Mouse (Mus musculus) macrophage (primary cell): ENCODE results near the gene Txndc2. TPM values are rescaled to one million over a fixed set of nuclear protein-coding genes. Genes with fewer than 3 reads are reported as not detected.

Source experiments
- H3K27ac ChIP-seq: fragments of 350-480 bp; formaldehyde crosslinking; 2 replicates; pipeline ENCODE4 v1.9.0; 2021
- H3K36me3 ChIP-seq: fragments of 350-480 bp; formaldehyde crosslinking; 2 replicates; pipeline ENCODE4 v1.9.0; 2021; ENCODE audit errors: inconsistent target
- H3K4me3 ChIP-seq: fragments of 350-480 bp; formaldehyde crosslinking; 2 replicates; pipeline ENCODE4 v1.9.0; 2021; ENCODE audit errors: inconsistent target
- H3K79me2 ChIP-seq: fragments of 350-480 bp; formaldehyde crosslinking; 2 replicates; pipeline ENCODE4 v1.9.0; 2021; ENCODE audit errors: inconsistent target
- WGBS: methylation state at CpG from one replicate; pipeline ENCODE4 v1.1.7; 2026; ENCODE audit warnings: inconsistent platforms; ENCODE audit not compliant: missing documents; 5-methylcytosine and 5-hydroxymethylcytosine counted together
- polyA plus RNA-seq: library from polyadenylated mRNA; stranded (reverse); fragments of 250-400 nt; gene quantifications from 3 replicates; pipeline ENCODE4 v1.2.4, GENCODE M21; 2018; ENCODE audit warnings: inconsistent platforms

The Txndc2 gene
- polyA plus RNA-seq, 1 experiment from 2014 or later, result 0.10 TPM

DNA sequence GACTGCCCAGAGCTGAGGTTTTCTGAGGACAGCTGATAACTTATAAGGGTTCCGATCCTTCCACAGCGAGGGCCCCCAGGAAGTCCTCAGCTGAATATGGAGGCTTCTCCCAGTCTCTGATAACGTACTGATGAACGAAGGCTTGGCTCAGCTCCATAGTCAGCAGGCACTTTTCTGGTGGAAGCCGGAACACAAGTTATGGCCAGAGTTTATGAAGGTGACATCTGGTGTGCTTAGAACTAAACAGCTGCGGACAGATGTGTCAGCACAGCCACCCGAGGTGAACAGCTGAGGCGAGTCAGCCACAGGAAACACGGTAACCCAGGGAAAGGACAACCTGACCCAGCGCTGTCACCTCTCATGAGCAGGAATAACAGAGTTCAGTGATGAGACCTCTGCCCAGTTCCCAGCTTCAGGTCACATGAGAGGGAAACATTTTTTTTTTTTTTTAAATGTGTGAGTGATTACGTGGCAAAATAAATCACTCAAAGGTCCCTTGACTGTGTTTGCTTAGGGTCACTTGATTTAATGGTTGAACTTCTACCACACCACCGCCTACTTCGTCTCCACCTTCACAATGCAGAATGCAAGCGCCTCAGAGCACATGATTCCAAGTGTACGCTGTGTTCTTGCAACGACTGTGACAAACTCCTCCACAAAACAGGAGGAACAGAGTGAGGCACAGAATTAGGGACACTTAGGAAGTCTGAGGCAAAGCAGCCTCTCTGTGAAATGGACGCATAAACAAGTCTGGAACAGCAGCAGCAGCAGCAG lies 24.6 kb upstream of the Txndc2 start:
- peaks cover 16% of the 10 kb centered on the region; the same call in 1 of the 2 replicates for H3K36me3 ChIP-seq
- H3K4me3 ChIP-seq, result no peak overlapping the region
- H3K79me2 ChIP-seq, result peaks cover 27% of the 10 kb centered on the region; the same call in 1 of the 2 replicates
- H3K27ac ChIP-seq, result no peak overlapping the region
- 91% methylated on average over 16 of the region's 17 CpGs for WGBS

- 88% methylated on average over 12 of the region's 12 CpGs for WGBS
- no peak overlapping the region for H3K4me3 ChIP-seq
- peaks cover 27% of the 10 kb centered on the region; the same call in 1 of the 2 replicates for H3K79me2 ChIP-seq
- H3K36me3 ChIP-seq, result peaks cover 16% of the 10 kb centered on the region; the same call in 1 of the 2 replicates
- no peak overlapping the region for H3K27ac ChIP-seq
Measured at GRCm38 (mm10) chr17:65665786-65666387, 23.9 kb upstream of the Txndc2 start.

DNA sequence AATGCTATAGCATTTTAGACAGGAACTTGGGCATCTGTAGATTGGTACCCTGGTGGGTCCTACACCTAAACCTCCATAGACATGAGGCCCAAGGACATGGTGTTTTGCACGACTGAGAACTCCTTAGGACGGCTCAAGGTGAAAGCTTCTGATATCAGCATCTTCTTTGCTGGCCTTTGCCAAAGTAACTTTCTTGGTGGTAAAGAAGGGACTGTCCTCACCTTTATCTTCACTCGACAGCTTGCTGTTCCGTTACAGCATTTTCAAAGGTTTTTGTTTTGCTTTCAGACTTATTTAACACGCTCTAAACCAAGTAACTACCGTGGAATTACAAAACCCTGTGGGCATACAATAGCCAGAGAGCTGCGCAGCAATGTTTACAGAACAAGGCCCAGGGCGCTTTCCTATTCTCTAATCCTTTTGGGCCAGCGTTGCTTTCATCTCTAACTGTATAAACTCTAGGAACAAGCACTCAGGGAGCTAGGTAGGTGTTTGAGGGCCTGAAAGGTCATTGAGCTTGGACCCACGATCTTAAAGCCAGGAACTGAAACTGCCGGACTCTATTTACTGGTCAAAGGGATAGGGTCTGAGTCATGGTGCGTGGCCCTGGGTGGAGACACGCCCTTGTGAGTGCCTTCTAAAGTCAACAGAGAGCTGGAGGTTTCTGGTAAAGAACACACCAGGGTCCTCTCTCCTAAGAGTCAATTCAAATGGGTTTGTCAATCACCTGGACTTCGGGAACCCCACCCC lies 21.5 kb upstream of the Txndc2 start:
- H3K4me3 ChIP-seq, result no peak overlapping the region
- peaks cover 16% of the 10 kb centered on the region; the same call in 1 of the 2 replicates for H3K36me3 ChIP-seq
- H3K79me2 ChIP-seq, result peaks cover 38% of the 10 kb centered on the region; the same call in 1 of the 2 replicates
- H3K27ac ChIP-seq, result peak overlapping the region; percentile 60
- WGBS, result 70% methylated on average over 14 of the region's 14 CpGs

GRCm38 (mm10) chr17:65662662-65663061 lies 20.7 kb upstream of the Txndc2 start:
- peak overlapping the region; percentile 60 for H3K27ac ChIP-seq
- 81% methylated on average over 3 of the region's 3 CpGs for WGBS
- H3K36me3 ChIP-seq, result peaks cover 13% of the 10 kb centered on the region; the same call in 1 of the 2 replicates
- no peak overlapping the region for H3K4me3 ChIP-seq
- H3K79me2 ChIP-seq, result peaks cover 38% of the 10 kb centered on the region; the same call in 1 of the 2 replicates

DNA sequence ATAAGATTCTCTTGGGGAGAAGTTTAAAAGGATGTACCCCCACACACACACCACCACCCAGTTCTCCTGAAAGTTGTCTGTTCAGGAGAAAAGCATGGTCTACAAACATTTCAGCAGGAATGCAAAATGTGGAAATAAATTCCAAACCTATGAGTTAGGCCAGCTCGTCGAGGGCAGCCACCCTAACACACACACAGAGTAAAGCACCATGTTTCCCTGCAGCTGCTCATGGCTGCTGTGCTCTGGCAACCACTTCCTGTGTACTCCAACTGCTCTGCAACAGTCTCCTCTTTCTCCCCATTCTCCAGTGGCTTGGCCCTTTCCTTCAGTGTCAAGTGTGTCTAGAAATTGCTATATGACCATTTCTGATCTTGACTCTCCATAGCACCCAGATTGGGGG lies 16.4 kb upstream of the Txndc2 start:
- Histone ChIP-seq H3K27ac (no peak overlapping the region), H3K79me2 (peaks cover 19% of the 10 kb centered on the region; the same call in 1 of the 2 replicates), H3K4me3 (no peak overlapping the region), H3K36me3 (peaks cover 19% of the 10 kb centered on the region)
- 17% methylated on average over 2 of the region's 2 CpGs for WGBS

DNA sequence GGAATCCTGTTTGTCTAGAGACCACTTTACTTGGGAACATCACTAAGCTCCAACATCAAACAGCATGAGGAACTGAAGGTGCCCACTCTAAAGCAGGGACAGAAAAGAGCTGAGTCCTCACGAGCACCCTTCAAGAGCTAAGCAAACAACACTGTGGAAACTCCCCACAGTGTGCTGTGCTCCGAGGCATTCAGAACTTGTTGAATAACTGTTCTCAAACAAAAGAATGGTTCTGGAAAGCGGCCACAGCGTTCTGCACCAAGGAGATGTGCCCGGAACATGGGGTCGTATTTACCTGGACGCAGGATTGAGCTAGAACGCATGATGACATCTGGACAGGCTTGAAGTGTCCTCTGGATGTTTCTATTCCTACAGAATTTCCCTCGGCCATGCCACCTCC lies 16.0 kb upstream of the Txndc2 start:
- Histone ChIP-seq H3K27ac (no peak overlapping the region), H3K36me3 (peaks cover 24% of the 10 kb centered on the region), H3K79me2 (peaks cover 17% of the 10 kb centered on the region; the same call in 1 of the 2 replicates), H3K4me3 (no peak overlapping the region)
- 96% methylated on average over 9 of the region's 9 CpGs for WGBS

GRCm38 (mm10) chr17:65656731-65657130 lies 14.8 kb upstream of the Txndc2 start:
- peaks cover 36% of the 10 kb centered on the region for H3K36me3 ChIP-seq
- H3K27ac ChIP-seq, result no peak overlapping the region
- WGBS, result 83% methylated on average over 5 of the region's 6 CpGs
- H3K79me2 ChIP-seq, result peaks cover 11% of the 10 kb centered on the region; the same call in 1 of the 2 replicates
- no peak overlapping the region for H3K4me3 ChIP-seq

DNA sequence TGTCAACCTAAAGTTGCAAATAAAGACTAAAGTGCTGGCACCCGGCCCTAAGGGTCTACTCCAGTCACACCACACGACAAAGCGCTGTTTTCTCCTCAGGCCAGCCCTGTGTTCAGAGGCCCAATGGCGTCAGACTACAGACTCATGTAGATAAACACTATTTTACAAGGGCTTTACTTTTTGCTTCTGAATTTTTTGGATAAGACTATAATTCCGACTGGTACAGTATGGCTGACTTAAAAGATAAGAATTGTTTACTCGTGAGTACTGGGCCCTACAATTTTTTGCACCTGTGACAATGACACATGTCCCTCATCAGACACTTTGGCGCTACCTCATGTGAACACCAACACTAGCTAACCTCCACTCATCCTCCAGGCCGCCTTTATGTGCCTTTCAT lies 14.1 kb upstream of the Txndc2 start:
- peaks cover 11% of the 10 kb centered on the region; the same call in 1 of the 2 replicates for H3K79me2 ChIP-seq
- peaks cover 43% of the 10 kb centered on the region for H3K36me3 ChIP-seq
- 91% methylated on average over 8 of the region's 8 CpGs for WGBS
- no peak overlapping the region for H3K27ac ChIP-seq
- H3K4me3 ChIP-seq, result no peak overlapping the region

DNA sequence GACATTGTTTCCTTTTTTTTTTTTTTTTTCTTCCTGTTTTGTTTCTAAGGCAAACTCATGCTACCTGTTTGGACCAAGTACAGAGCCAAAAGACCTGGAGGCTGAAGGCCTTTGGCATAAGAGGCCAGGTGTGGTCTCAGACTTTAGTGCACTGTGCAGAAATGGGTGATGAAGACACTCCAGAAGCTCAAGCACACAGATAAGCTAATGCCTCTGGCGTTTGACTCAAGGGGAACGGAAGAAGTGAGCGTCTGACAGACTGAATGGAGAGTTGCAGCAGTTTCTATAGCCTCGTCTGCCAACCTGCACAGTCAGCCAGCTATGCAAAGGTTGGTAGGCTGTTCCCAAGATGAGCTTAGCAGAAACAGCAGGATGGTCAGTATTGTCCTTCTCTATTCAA lies 13.6 kb upstream of the Txndc2 start:
- Histone ChIP-seq H3K27ac (no peak overlapping the region), H3K79me2 (peaks cover 11% of the 10 kb centered on the region; the same call in 1 of the 2 replicates), H3K4me3 (no peak overlapping the region), H3K36me3 (peaks cover 43% of the 10 kb centered on the region)
- WGBS, result 84% methylated on average over 4 of the region's 4 CpGs

- no peaks in the 10 kb centered on the region for H3K79me2 ChIP-seq
- H3K4me3 ChIP-seq, result no peak overlapping the region
- H3K27ac ChIP-seq, result no peak overlapping the region
- peaks cover 43% of the 10 kb centered on the region for H3K36me3 ChIP-seq
- 71% methylated on average over 6 of the region's 6 CpGs for WGBS
Measured at GRCm38 (mm10) chr17:65650598-65650997, 8.6 kb upstream of the Txndc2 start.

DNA sequence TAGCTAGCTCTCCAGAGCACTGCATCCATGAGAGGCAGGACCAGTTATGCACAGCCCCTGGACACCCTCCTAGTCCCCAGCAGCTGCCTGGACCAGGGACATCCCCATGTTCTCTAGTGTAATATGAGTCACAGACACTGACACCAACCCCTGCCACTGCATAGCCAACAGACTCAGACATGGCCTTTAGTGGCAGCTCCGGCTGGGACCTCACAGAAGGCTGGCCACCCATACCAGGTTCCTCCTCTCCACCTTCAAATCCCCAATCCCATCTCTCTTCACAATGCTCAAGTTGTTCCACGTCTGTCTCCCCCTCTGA lies 7.2 kb upstream of the Txndc2 start:
- WGBS, result 100% methylated on average over 2 of the region's 2 CpGs

GRCm38 (mm10) chr17:65648371-65649174 lies 6.6 kb upstream of the Txndc2 start:
- Histone ChIP-seq H3K4me3 (no peak overlapping the region), H3K79me2 (no peaks in the 10 kb centered on the region), H3K36me3 (peaks cover 25% of the 10 kb centered on the region), H3K27ac (no peak overlapping the region)
- WGBS, result 91% methylated on average over 9 of the region's 9 CpGs

More for the DNA sequence above, 7.2 kb upstream of the Txndc2 start:
- H3K79me2 ChIP-seq, result no peaks in the 10 kb centered on the region
- H3K4me3 ChIP-seq, result no peak overlapping the region
- peaks cover 31% of the 10 kb centered on the region for H3K36me3 ChIP-seq
- H3K27ac ChIP-seq, result no peak overlapping the region

GRCm38 (mm10) chr17:65647961-65648360 lies 6.0 kb upstream of the Txndc2 start:
- H3K79me2 ChIP-seq, result no peaks in the 10 kb centered on the region
- peaks cover 19% of the 10 kb centered on the region for H3K36me3 ChIP-seq
- H3K4me3 ChIP-seq, result no peak overlapping the region
- 59% methylated on average over 4 of the region's 5 CpGs for WGBS
- no peak overlapping the region for H3K27ac ChIP-seq

DNA sequence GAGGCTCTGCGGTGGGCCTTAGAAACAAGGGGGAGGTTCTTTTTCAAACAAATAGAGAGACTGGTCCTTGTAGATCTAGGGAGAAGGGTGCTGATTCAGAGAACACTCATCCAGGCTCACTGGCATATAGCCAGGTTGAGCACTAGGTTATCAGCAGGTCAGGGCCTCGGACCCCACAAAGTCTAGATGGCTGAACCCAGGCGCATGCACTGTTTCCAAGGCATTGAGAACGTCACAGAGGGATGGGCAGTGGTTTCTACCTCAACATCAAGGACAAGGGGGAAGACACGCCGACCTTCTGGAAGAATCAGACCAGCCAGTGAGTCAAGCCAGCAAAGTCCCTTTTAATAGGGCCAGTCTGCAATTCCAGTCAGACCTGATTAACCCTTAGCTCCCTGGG lies 5.3 kb upstream of the Txndc2 start:
- Histone ChIP-seq H3K4me3 (no peak overlapping the region), H3K36me3 (peaks cover 12% of the 10 kb centered on the region), H3K27ac (no peak overlapping the region), H3K79me2 (no peaks in the 10 kb centered on the region)
- WGBS, result 89% methylated on average over 6 of the region's 6 CpGs
